Mouse (Mus musculus): Measurements from ENCODE around the gene Bfsp2.

The Bfsp2 gene

GRCm38 (mm10) chr9:103480603-103481220, 492 bp upstream of the Bfsp2 start:
- DNase-seq = no peak

GRCm38 (mm10) chr9:103475414-103475813, 4.8 kb downstream of the Bfsp2 start:
- no peak for DNase-seq

- DNase-seq = no peak
Measured at GRCm38 (mm10) chr9:103473915-103474688, 6.1 kb downstream of the Bfsp2 start.

GRCm38 (mm10) chr9:103471784-103472183, 8.4 kb downstream of the Bfsp2 start:
- DNase-seq = no peak

- DNase-seq = no peak
Measured at GRCm38 (mm10) chr9:103469516-103469915, 10.7 kb downstream of the Bfsp2 start.

GRCm38 (mm10) chr9:103468911-103469310, 11.3 kb downstream of the Bfsp2 start:
- no peak for DNase-seq

- DNase-seq = peak; percentile 33
Measured at GRCm38 (mm10) chr9:103465711-103466220, 14.5 kb downstream of the Bfsp2 start.

GRCm38 (mm10) chr9:103465293-103465692, 14.9 kb downstream of the Bfsp2 start:
- DNase-seq = no peak

- no peak for DNase-seq
Measured at GRCm38 (mm10) chr9:103463833-103464232, 16.4 kb downstream of the Bfsp2 start.

GRCm38 (mm10) chr9:103459839-103460238, 20.4 kb downstream of the Bfsp2 start:
- DNase-seq = no peak

GRCm38 (mm10) chr9:103459307-103459706, 20.9 kb downstream of the Bfsp2 start:
- no peak for DNase-seq

GRCm38 (mm10) chr9:103449651-103450050, 30.6 kb downstream of the Bfsp2 start:
- DNase-seq = no peak

GRCm38 (mm10) chr9:103449092-103449491, 31.1 kb downstream of the Bfsp2 start:
- no peak for DNase-seq

GRCm38 (mm10) chr9:103444656-103445055, 35.6 kb downstream of the Bfsp2 start:
- DNase-seq = no peak

GRCm38 (mm10) chr9:103443824-103444185, 36.4 kb downstream of the Bfsp2 start:
- DNase-seq = no peak

GRCm38 (mm10) chr9:103443121-103443823, 36.9 kb downstream of the Bfsp2 start:
- no peak for DNase-seq

GRCm38 (mm10) chr9:103440597-103440996, 39.6 kb downstream of the Bfsp2 start:
- DNase-seq = no peak

GRCm38 (mm10) chr9:103437104-103437503, 43.1 kb downstream of the Bfsp2 start:
- no peak for DNase-seq

GRCm38 (mm10) chr9:103434116-103434515, 46.1 kb downstream of the Bfsp2 start:
- no peak for DNase-seq

GRCm38 (mm10) chr9:103432122-103432778, 48.0 kb downstream of the Bfsp2 start:
- no peak for DNase-seq

- DNase-seq = no peak
Measured at GRCm38 (mm10) chr9:103431718-103432117, 48.5 kb downstream of the Bfsp2 start.

- no peak for DNase-seq
Measured at GRCm38 (mm10) chr9:103430431-103431220, 49.6 kb downstream of the Bfsp2 start.

Measured in cerebellum, adult 9-10 months (tissue).